Mouse (Mus musculus): ENCODE results near the gene Uts2.

DNA sequence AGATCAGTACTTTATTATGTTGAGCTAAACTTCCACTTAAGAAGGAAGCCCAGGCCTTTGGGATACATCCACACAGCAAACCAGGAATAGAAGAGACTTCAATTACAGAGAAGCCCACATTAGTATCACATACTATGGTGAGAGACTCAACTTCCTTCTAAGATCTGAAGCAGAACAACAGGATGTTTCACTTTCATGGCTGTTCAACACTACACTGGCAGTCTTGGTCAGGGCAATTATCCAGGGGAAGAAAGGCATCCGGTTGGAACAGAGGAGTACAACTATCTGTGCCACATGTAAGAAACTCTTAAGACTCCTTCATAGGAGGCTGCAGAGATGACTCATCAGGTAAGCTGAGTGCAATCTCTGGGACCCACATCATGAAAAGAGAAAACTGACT is 54.3 kb downstream of the Uts2 start:
- no peak for TF ChIP-seq CTCF (conservative IDR thresholded peaks at IDR 0.05; ENCODE audit: insufficient read depth, insufficient read length, low read depth, low read length)
- TF ChIP-seq POLR2A (IDR thresholded peaks at IDR 0.05; ENCODE audit: low read depth, low read length) = no peak

Measured in kidney, adult 2 months (tissue).